Mouse (Mus musculus): Measurements from ENCODE around the gene Rrm1. TPM values are rescaled to one million over a fixed set of nuclear protein-coding genes. Genes with fewer than 3 reads are reported as not detected.
"Not testable (repeated sequence)": the region's sequence is repeated elsewhere in the genome, so short reads cannot be mapped to it uniquely, and the experiment has no call there.

The Rrm1 gene
- total RNA-seq (2021), result 10 to 100 TPM; 14.4 to 19.1 TPM
- long read RNA-seq, experiment 1, transcript Rrm1-201 (19 exons, 3,997 nt), result major isoform, 33 of 34 reads
- long read RNA-seq, experiment 1, partial matches to known transcripts, result 0 of 34 reads
- long read RNA-seq, experiment 1, other reads (novel, unspliced or antisense), result 1 of 34 reads
- long read RNA-seq, experiment 2, transcript Rrm1-201 (19 exons, 3,997 nt), result major isoform, 34 of 38 reads
- long read RNA-seq, experiment 2, partial matches to known transcripts, result 2 of 38 reads
- long read RNA-seq, experiment 2, other reads (novel, unspliced or antisense), result 2 of 38 reads

- DNase-seq, result peak; percentile 89 to 95
- intact Hi-C loops (cut with DNase I), result no loop called here
These were observed at the start of gene Rrm1 for GRCm38 (mm10) chr7:102441657-102442391. Rrm1 (plus strand) TSS chr7:102441695.

- no peak for DNase-seq
These were observed 47.6 kb upstream of the Rrm1 start for GRCm38 (mm10) chr7:102393898-102394297.

GRCm38 (mm10) chr7:102395894-102396293, 45.6 kb upstream of the Rrm1 start:
- DNase-seq, result peak; percentile 8 to 18
- intact Hi-C loops (cut with DNase I), result no loop called here

More at GRCm38 (mm10) chr7:102393898-102394297, 47.6 kb upstream of the Rrm1 start:
- intact Hi-C loops (cut with DNase I), result no loop called here

GRCm38 (mm10) chr7:102396331-102396730, 45.2 kb upstream of the Rrm1 start:
- DNase-seq, result no peak
- intact Hi-C loops (cut with DNase I), result no loop called here

- intact Hi-C loops (cut with DNase I), result no loop called here
These were observed 42.2 kb upstream of the Rrm1 start for GRCm38 (mm10) chr7:102399180-102399731.

GRCm38 (mm10) chr7:102404118-102404517, 37.4 kb upstream of the Rrm1 start:
- DNase-seq, result no peak
- intact Hi-C loops (cut with DNase I), result no loop called here

More at GRCm38 (mm10) chr7:102399180-102399731, 42.2 kb upstream of the Rrm1 start:
- DNase-seq, result no peak

GRCm38 (mm10) chr7:102407440-102407839, 34.1 kb upstream of the Rrm1 start:
- intact Hi-C loops (cut with DNase I), result no loop called here
- DNase-seq, result no peak

- DNase-seq, result not testable (repeated sequence)
- intact Hi-C loops (cut with DNase I), result loop anchor here (5.0 to 10.0 kb wide), 2 partner anchors 83 to 220 kb away; no protein-coding TSS in a partner anchor
These were observed 26.2 kb upstream of the Rrm1 start for GRCm38 (mm10) chr7:102415272-102415671.

GRCm38 (mm10) chr7:102415841-102416240, 25.7 kb upstream of the Rrm1 start:
- intact Hi-C loops (cut with DNase I), result loop anchor here (2.0 to 10.0 kb wide), 4 partner anchors 84 to 221 kb away; partner anchors contain the start of gene Stim1
- no peak for DNase-seq

- intact Hi-C loops (cut with DNase I), result loop anchor here (2.0 to 10.0 kb wide), 4 partner anchors 85 to 223 kb away; partner anchors contain the start of gene Stim1
- peak; percentile 50 to 58 for DNase-seq
These were observed 24.1 kb upstream of the Rrm1 start for GRCm38 (mm10) chr7:102417398-102417797.

- DNase-seq, result no peak
- intact Hi-C loops (cut with DNase I), result no loop called here
These were observed 19.5 kb upstream of the Rrm1 start for GRCm38 (mm10) chr7:102422036-102422435.

GRCm38 (mm10) chr7:102425933-102426685, 15.4 kb upstream of the Rrm1 start:
- no peak for DNase-seq
- intact Hi-C loops (cut with DNase I), result no loop called here

GRCm38 (mm10) chr7:102434344-102434743, 7.2 kb upstream of the Rrm1 start:
- DNase-seq, result no peak
- intact Hi-C loops (cut with DNase I), result no loop called here

GRCm38 (mm10) chr7:102440822-102441656, 456 bp upstream of the Rrm1 start:
- intact Hi-C loops (cut with DNase I), result no loop called here
- no peak for DNase-seq

- intact Hi-C loops (cut with DNase I), result no loop called here
- no peak for DNase-seq
These were observed 937 bp downstream of the Rrm1 start for GRCm38 (mm10) chr7:102442432-102442831.

GRCm38 (mm10) chr7:102444301-102444700, 2.8 kb downstream of the Rrm1 start:
- intact Hi-C loops (cut with DNase I), result no loop called here

GRCm38 (mm10) chr7:102446438-102446837, 4.9 kb downstream of the Rrm1 start:
- intact Hi-C loops (cut with DNase I), result no loop called here
- no peak for DNase-seq

More at GRCm38 (mm10) chr7:102444301-102444700, 2.8 kb downstream of the Rrm1 start:
- DNase-seq, result no peak

GRCm38 (mm10) chr7:102458618-102459380, 17.3 kb downstream of the Rrm1 start:
- DNase-seq, result no peak
- intact Hi-C loops (cut with DNase I), result no loop called here

GRCm38 (mm10) chr7:102467566-102467965, 26.1 kb downstream of the Rrm1 start:
- DNase-seq, result no peak
- intact Hi-C loops (cut with DNase I), result no loop called here
